Mouse (Mus musculus) liver, postnatal 0 days (tissue): ENCODE results near the gene Ifi205. TPM values are rescaled to one million over a fixed set of nuclear protein-coding genes. Genes with fewer than 3 reads are reported as not detected.
"Not testable (repeated sequence)": the region's sequence is repeated elsewhere in the genome, so short reads cannot be mapped to it uniquely, and the experiment has no call there.

Experiments
- ATAC-seq: fragments of 200-750 bp; cut with Nextera tagmentation; 2 replicates; pipeline ENCODE4 v1.8.0; 2017; ENCODE audit warnings: mild to moderate bottlenecking, moderate library complexity
- DNase-seq: peaks from one replicate; pipeline ENCODE4 v3.0.0-alpha.2; 2016
- H3K27ac ChIP-seq: fragments of 300-500 bp; sonication (generic); 2 replicates; pipeline ENCODE4 v1.5.1; 2014; ENCODE audit warnings: antibody characterized with exemption, moderate library complexity, mild to moderate bottlenecking, low read depth
- H3K27me3 ChIP-seq: fragments of 300-500 bp; sonication (generic); 2 replicates; pipeline ENCODE4 v1.6.1; 2014; ENCODE audit warnings: low read length, control low read depth, mixed read lengths; ENCODE audit not compliant: insufficient read depth
- H3K36me3 ChIP-seq: fragments of 300-500 bp; sonication (generic); replicated peaks from 2 replicates; pipeline ENCODE4 v1.6.1; 2014; ENCODE audit warnings: mild to moderate bottlenecking, control low read depth, low read length, moderate library complexity, mixed read lengths; ENCODE audit not compliant: insufficient read depth
- H3K4me1 ChIP-seq: fragments of 300-500 bp; sonication (generic); 2 replicates; pipeline ENCODE4 v1.6.1; 2014; ENCODE audit warnings: antibody characterized with exemption, mild to moderate bottlenecking, control low read depth; ENCODE audit not compliant: insufficient read depth
- H3K4me2 ChIP-seq: fragments of 300-500 bp; sonication (generic); 2 replicates; pipeline ENCODE4 v1.6.1; 2014; ENCODE audit warnings: low read depth, mild to moderate bottlenecking, low read length, moderate library complexity, mixed read lengths
- H3K4me3 ChIP-seq: fragments of 300-500 bp; sonication (generic); 2 replicates; pipeline ENCODE4 v1.5.1; 2014; ENCODE audit warnings: low read depth, low read length
- H3K9ac ChIP-seq: fragments of 300-500 bp; sonication (generic); replicated peaks from 2 replicates; pipeline ENCODE4 v1.6.1; 2014; ENCODE audit warnings: mild to moderate bottlenecking, moderate library complexity
- H3K9me3 ChIP-seq: fragments of 300-500 bp; sonication (generic); 2 replicates; pipeline ENCODE4 v1.6.1; 2016; ENCODE audit warnings: mild to moderate bottlenecking, control low read depth, low read length, mixed read lengths
- CTCF ChIP-seq: sonication (generic); IDR thresholded peaks from 2 replicates; pipeline ENCODE4 v1.5.1; 2016; ENCODE audit warnings: antibody characterized with exemption, low read depth
- EP300 ChIP-seq: IDR thresholded peaks from 2 replicates; pipeline ENCODE4 v1.6.1; 2016; ENCODE audit warnings: antibody characterized with exemption, low read depth, mild to moderate bottlenecking
- WGBS: fragments of 180-500 bp; shearing (Covaris S2); extraction: QIAGEN DNeasy Blood & Tissue Kit; methylation state at CpG from one replicate; pipeline ENCODE4 v1.1.7; 2014; ENCODE audit not compliant: insufficient replicate concordance; 5-methylcytosine and 5-hydroxymethylcytosine counted together
- polyA plus RNA-seq: library from polyadenylated mRNA; unstranded; fragments of >200 nt; fragmentation: Nextera tagmentation; extraction: Ambion mirVana; gene quantifications from 2 replicates; pipeline ENCODE4 v1.2.1, GENCODE M21; 2015

Gene Ifi205
- polyA plus RNA-seq, 1 experiment from 2014 or later = 2.5 TPM

DNA sequence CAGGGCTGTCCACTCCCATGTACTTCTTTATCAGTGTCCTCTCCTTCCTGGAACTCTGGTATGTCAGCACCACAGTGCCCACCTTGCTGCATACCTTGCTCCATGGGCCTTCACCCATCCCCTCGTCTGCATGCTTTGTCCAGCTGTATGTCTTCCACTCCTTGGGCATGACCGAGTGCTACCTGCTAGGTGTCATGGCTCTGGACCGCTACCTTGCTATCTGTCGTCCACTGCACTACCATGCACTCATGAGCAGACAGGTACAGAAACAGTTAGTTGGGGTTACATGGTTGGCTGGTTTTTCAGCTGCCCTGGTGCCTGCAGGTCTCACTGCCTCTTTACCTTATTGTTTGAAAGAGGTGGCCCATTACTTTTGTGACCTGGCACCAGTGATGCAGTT, 18.9 kb upstream of the Ifi205 start:
- no peak overlapping the region for H3K4me3 ChIP-seq
- H3K9ac ChIP-seq = no peak overlapping the region
- no peaks in the 10 kb centered on the region for H3K4me1 ChIP-seq
- 66% methylated on average over 4 of the region's 4 CpGs for whole genome bisulfite sequencing
- no peaks in the 10 kb centered on the region for H3K9me3 ChIP-seq
- DNase-seq (no peak), ATAC-seq (no peak)
- H3K36me3 ChIP-seq = no peaks in the 10 kb centered on the region
- H3K4me2 ChIP-seq = no peak overlapping the region
- TF ChIP-seq CTCF (no peak), EP300 (no peak)
- H3K27ac ChIP-seq = no peak overlapping the region
- H3K27me3 ChIP-seq = no peaks in the 10 kb centered on the region

DNA sequence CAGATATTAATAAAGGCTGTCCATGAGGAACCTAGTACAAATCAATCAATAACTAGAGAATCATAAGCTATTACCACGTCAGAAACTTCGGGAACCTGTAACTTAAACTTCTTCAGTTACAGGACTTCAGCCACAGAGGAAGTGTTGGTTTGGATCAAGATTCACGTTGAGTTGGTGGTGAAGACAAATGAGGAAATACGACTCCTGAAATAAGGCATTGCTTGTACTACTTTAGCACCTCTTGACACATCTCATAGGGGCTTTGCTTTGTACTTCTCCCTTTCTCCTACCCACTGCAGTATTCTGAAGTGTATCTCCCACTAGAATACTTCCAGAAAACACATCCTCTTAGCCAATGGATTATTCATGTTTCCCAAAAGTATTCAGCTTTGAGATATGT, 17.7 kb upstream of the Ifi205 start:
- not testable (repeated sequence) for H3K4me1 ChIP-seq, DNase-seq

DNA sequence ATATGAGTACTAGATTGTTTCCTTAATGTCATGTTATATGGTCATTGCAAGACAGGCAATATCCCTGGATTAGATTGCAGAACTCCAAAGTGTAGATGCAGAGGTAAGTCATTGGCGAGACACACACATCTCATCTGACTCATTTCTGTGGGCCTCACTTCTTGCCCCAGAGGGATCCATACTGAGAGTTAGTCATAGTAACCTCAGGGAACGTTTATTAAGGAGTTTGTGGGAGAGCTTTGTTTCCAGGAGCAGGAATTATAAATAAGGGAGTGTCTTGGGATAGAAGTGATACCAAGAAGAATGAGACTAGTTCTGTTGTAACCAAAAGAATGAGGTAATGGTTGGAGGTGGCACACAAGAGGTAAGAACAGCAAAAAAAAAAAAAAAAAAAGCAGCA, 17.3 kb upstream of the Ifi205 start, which contains the start of gene Olfr432:
Gene Olfr432, plus strand, starts transcription at position 313 of the 400 bp plus-strand sequence.
- WGBS = 57% methylated on average over 2 of the region's 2 CpGs

More for the DNA sequence above, 17.7 kb upstream of the Ifi205 start:
- H3K27me3 ChIP-seq, H3K4me2 ChIP-seq, H3K9ac ChIP-seq, H3K36me3 ChIP-seq, H3K9me3 ChIP-seq, H3K27ac ChIP-seq, ATAC-seq, H3K4me3 ChIP-seq: not testable (repeated sequence)
- 32% methylated on average over 4 of the region's 4 CpGs for WGBS

DNA sequence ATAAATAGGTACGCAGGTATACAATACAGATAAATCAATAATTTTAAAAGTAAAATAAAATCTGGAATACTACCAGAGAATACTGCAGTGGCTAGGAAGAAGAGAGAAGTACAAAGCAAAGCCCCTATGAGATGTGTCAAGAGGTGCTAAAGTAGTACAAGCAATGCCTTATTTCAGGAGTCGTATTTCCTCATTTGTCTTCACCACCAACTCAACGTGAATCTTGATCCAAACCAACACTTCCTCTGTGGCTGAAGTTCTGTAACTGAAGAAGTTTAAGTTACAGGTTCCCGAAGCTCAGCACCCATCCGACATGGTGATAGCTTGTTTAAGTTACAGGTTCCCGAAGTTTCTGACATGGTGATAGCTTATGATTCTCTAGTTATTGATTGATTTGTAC, 16.6 kb upstream of the Ifi205 start:
- not testable (repeated sequence) for H3K4me2 ChIP-seq, H3K9ac ChIP-seq, H3K36me3 ChIP-seq, DNase-seq, H3K9me3 ChIP-seq, H3K27me3 ChIP-seq, ATAC-seq, H3K27ac ChIP-seq, H3K4me1 ChIP-seq, H3K4me3 ChIP-seq
- WGBS = 49% methylated on average over 6 of the region's 6 CpGs

More for the DNA sequence above, 17.3 kb upstream of the Ifi205 start, which contains the start of gene Olfr432:
- DNase-seq (no peak), ATAC-seq (no peak)
- Histone ChIP-seq H3K9me3 (no peaks in the 10 kb centered on the region), H3K4me3 (no peak within 1 kb of the TSS), H3K4me2 (no peak within 1 kb of the TSS), H3K27me3 (no peaks in the 10 kb centered on the region), H3K36me3 (no peaks in the 10 kb centered on the region), H3K9ac (no peak within 1 kb of the TSS), H3K4me1 (no peaks in the 10 kb centered on the region), H3K27ac (no peak within 1 kb of the TSS)
- TF ChIP-seq CTCF (no peak), EP300 (no peak)

DNA sequence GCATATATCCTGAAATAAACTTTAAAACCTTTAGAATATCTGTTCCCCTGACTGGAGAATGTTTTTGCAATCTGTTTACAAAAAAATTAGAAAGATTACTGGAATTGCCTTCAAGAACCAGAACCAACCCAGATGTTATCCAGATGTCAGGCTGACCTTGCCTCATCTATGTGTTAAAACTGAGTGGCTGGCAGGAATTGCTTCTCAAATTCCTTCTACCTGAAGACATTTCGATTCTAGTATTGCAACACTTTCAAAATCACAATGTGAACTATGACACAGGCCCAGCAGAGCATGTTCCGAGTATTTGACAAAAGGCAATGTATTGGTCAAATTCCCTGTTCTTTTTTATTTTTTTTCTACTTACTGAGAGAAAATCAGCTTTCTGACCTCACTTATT, 12.8 kb upstream of the Ifi205 start:
- 60% methylated on average over 2 of the region's 2 CpGs for WGBS
- Histone ChIP-seq H3K27ac (no peak overlapping the region), H3K36me3 (no peaks in the 10 kb centered on the region), H3K4me1 (no peaks in the 10 kb centered on the region), H3K27me3 (no peaks in the 10 kb centered on the region), H3K9me3 (no peaks in the 10 kb centered on the region), H3K4me2 (no peak overlapping the region), H3K9ac (no peak overlapping the region), H3K4me3 (no peak overlapping the region)
- TF ChIP-seq EP300 = no peak
- TF ChIP-seq CTCF = no peak
- DNase-seq (no peak), ATAC-seq (no peak)

DNA sequence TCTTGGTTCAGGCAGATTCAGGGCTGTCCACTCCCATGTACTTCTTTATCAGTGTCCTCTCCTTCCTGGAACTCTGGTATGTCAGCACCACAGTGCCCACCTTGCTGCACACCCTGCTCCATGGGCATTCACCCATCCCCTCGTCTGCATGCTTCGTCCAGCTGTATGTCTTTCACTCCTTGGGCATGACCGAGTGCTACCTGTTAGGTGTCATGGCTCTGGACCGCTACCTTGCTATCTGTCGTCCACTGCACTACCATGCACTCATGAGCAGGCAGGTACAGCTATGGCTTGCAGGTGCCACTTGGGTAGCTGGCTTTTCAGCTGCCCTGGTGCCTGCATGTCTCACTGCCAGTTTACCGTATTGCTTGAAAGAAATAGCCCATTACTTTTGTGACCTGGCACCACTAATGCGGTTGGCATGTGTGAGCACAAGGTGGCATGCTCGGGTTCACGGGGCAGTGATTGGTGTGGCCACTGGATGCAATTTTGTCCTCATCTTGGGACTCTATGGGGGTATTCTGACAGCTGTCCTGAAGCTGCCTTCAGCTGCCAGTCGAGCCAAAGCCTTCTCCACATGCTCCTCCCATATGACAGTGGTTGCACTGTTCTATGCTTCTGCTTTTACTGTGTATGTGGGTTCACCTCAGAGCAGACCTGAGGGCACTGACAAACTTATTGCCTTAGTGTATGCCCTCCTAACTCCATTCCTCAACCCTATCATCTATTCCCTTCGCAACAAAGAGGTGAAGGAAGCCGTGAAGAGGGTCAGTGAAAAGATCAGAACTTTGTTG, 10.7 kb upstream of the Ifi205 start:
- not testable (repeated sequence) for H3K4me3 ChIP-seq, H3K9ac ChIP-seq, H3K27me3 ChIP-seq, H3K4me2 ChIP-seq, DNase-seq, H3K4me1 ChIP-seq, H3K9me3 ChIP-seq, H3K27ac ChIP-seq, H3K36me3 ChIP-seq
- WGBS = 78% methylated on average over 12 of the region's 12 CpGs
- 0 out of 2 replicates have a peak, but pooled peaks have one; percentile 22 for ATAC-seq
